Mouse (Mus musculus) right cerebral cortex, postnatal 36 days (tissue): ENCODE data around the gene Gm26657.

ENCODE experiments used
- DNase-seq, 2 experiments: peaks; one replicate each; pipeline ENCODE4 v3.0.0; 2022; ENCODE audit warnings: low spot score in 2 of 2, mixed read lengths in 1 of 2

Gene Gm26657

DNA sequence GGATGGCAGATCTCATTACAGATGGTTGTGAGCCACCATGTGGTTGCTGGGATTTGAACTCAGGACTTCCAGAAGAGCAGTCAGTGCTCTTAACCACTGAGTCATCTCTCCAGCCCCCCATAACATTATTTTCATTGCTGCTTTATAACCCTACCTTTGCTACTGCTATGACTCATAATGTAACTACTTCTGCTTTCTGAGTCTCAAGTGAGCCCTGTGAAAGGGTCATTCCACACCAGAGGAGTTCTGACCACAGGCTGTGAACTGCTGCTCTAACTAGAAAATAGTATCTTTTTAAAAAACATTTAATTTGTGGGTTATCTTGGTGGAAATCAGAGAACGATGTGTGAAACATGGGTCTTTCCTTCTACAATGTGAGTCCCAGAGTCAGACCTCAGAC is 17.8 kb downstream of the Gm26657 start:
- DNase-seq = no peak

DNA sequence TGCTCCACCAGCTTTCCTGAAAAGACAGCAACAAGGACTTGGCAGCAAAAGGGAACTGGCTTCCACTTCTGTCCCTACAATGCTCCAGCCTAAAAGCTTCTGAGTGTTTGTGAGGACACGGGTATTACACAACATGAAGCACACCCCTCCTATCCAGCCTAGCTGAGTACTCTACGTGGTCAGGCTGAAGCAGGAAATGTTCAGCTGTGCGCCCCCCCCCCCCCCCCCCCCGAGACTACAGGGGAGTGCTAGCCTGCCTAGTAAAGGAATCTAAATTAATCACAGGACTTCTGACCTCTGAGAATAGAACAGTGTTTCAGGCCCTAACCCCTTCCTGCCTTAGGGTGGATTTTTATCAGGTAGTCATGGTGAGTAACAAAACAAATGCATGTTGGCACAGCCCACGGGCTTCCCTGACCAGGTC is 28.0 kb downstream of the Gm26657 start:
- no peak for DNase-seq

DNA sequence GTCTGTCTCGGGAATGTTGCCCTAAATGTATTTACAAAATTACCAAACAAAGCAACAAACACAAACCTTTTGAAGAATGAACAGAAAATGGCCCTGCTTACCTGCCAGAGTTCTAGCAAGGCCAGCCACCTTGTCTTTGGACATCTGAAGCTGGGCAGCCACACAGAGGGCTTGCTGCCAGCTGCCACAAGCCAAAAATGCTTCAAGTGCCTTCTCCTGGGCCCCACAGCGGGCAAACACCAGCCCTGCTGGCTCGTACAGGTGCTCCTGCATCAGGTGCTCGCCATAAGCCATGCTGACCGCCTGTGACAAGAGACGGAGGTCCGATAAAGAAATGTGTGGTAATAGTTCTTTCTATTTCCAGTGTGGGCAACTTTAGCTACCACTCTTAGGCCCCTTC is 29.0 kb downstream of the Gm26657 start:
- DNase-seq = no peak

DNA sequence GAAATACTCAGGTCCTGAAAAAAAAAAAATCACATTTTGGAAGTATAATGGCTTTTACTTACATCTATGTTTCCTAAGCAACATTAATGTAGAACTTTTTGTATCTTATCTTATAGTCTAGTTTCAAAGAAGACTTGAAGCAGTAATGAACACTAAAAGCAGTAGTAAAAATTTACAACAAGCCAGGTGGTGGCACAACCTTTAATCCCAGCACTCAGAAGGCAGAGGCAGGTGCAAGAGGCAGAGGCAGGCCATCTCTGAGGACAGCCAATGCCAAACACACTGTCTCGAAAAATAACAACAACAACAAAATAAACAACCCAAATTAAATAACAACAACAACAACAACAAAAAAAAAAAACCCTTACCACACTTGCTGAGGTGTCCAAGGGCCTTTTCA is 31.2 kb downstream of the Gm26657 start:
- DNase-seq = no peak
